Mouse (Mus musculus): ENCODE measurements around the gene Syngap1. TPM values are rescaled to one million over a fixed set of nuclear protein-coding genes. Genes with fewer than 3 reads are reported as not detected.
"Not testable (repeated sequence)": the region's sequence is repeated elsewhere in the genome, so short reads cannot be mapped to it uniquely, and the experiment has no call there.

The Syngap1 gene
- polyA plus RNA-seq, 2 experiments: 0.08 to 3.4 TPM

DNA sequence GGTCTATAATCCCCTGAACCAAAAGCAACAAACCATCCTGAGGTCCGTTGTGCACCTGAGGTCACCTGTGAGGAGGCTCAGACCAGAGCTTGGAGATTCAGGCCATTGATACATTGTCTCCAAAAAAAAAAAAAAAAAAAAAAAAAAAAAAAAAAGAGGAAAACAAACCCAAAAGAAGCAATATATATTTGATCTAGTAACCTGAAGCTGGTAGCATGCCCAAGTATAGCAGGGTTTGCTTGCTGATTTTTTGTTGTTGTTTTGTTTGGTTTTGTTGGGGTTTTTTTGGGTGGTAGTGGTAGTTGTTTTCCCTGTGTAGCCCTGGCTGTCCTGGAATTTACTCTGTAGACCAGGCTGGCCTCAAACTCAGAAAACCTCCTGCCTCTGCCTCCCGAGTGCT is 22.7 kb upstream of the Syngap1 start:
- 59% methylated on average over 2 of the region's 2 CpGs for WGBS (ENCODE audit: insufficient replicate concordance)
- no peak for DNase-seq (ENCODE audit: low read depth in 3 of 3, low spot score in 3 of 3)
- ATAC-seq (ENCODE audit: insufficient read depth): no peak
- TF ChIP-seq EP300 (IDR thresholded peaks at IDR 0.05; ENCODE audit: low read depth) (no peak), CTCF (IDR thresholded peaks at IDR 0.05; ENCODE audit: low read depth) (no peak)
- peak overlapping the region; percentile 74 for H3K9ac ChIP-seq (replicated peaks)
- peaks cover 20% of the 10 kb centered on the region for H3K36me3 ChIP-seq (replicated peaks; ENCODE audit: control insufficient read depth, insufficient read depth, low read depth)
- H3K27ac ChIP-seq: no peak overlapping the region
- no peaks in the 10 kb centered on the region for H3K9me3 ChIP-seq (ENCODE audit: control insufficient read depth, low read length)
- peak overlapping the region; percentile 63 to 89 for H3K4me3 ChIP-seq (ENCODE audit: insufficient read depth in 1 of 2, low read depth in 2 of 2, low read length in 2 of 2)
- H3K4me2 ChIP-seq (ENCODE audit: low read depth): peak overlapping the region; percentile 84
- H3K27me3 ChIP-seq (ENCODE audit: control insufficient read depth, insufficient read depth, low read length): no peaks in the 10 kb centered on the region
- peaks cover 9% of the 10 kb centered on the region in 2 experiments; a peak in 3 of 4 replicates for H3K4me1 ChIP-seq (replicated peaks; ENCODE audit: control insufficient read depth in 2 of 2, insufficient read depth in 2 of 2, low read length in 1 of 2)

GRCm38 (mm10) chr17:26919516-26919915 is 21.5 kb upstream of the Syngap1 start:
- peaks cover 28% of the 10 kb centered on the region for H3K36me3 ChIP-seq (replicated peaks; ENCODE audit: control insufficient read depth, insufficient read depth, low read depth)
- H3K9ac ChIP-seq (replicated peaks): 0 out of 2 replicates have a peak overlapping the region, but pooled peaks have one; percentile 34
- not testable (repeated sequence) for H3K27me3 ChIP-seq (ENCODE audit: control insufficient read depth, insufficient read depth, low read length); DNase-seq (ENCODE audit: low read depth in 3 of 3, low spot score in 3 of 3); H3K27ac ChIP-seq; H3K9me3 ChIP-seq (ENCODE audit: control insufficient read depth, low read length); H3K4me1 ChIP-seq (replicated peaks; ENCODE audit: control insufficient read depth in 2 of 2, insufficient read depth in 2 of 2, low read length in 1 of 2); H3K4me3 ChIP-seq (ENCODE audit: insufficient read depth in 1 of 2, low read depth in 2 of 2, low read length in 2 of 2); ATAC-seq (ENCODE audit: insufficient read depth)
- WGBS (ENCODE audit: insufficient replicate concordance): 63% methylated on average over 2 of the region's 2 CpGs
- peak overlapping the region; percentile 18; the same call in 1 of the 2 replicates for H3K4me2 ChIP-seq (ENCODE audit: low read depth)

GRCm38 (mm10) chr17:26922368-26922767 is 18.7 kb upstream of the Syngap1 start:
- not testable (repeated sequence) for H3K9ac ChIP-seq (replicated peaks); H3K27me3 ChIP-seq (ENCODE audit: control insufficient read depth, insufficient read depth, low read length); ATAC-seq (ENCODE audit: insufficient read depth); H3K4me3 ChIP-seq (ENCODE audit: insufficient read depth in 1 of 2, low read depth in 2 of 2, low read length in 2 of 2); DNase-seq (ENCODE audit: low read depth in 3 of 3, low spot score in 3 of 3); H3K4me1 ChIP-seq (replicated peaks; ENCODE audit: control insufficient read depth in 2 of 2, insufficient read depth in 2 of 2, low read length in 1 of 2); H3K27ac ChIP-seq; H3K9me3 ChIP-seq (ENCODE audit: control insufficient read depth, low read length); H3K4me2 ChIP-seq (ENCODE audit: low read depth)
- peaks cover 53% of the 10 kb centered on the region for H3K36me3 ChIP-seq (replicated peaks; ENCODE audit: control insufficient read depth, insufficient read depth, low read depth)
- 91% methylated on average over 5 of the region's 6 CpGs for WGBS (ENCODE audit: insufficient replicate concordance)

DNA sequence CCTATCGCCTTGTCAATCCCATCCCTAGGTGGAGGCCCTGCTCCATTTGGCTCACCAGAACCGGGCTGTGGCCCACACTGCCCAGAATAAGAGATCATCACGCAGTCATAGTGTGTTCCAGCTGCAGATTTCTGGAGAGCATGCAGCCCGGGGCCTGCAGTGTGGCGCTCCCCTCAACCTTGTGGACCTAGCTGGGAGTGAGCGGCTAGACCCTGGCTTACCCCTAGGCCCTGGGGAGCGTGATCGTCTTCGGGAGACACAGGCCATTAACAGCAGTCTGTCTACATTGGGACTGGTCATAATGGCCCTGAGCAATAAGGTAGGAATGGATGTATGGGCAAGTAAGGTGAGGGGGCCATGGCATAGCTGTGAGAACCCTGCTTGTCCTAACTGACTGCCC is 15.6 kb upstream of the Syngap1 start:
- H3K4me2 ChIP-seq (ENCODE audit: low read depth); H3K4me3 ChIP-seq (ENCODE audit: insufficient read depth in 1 of 2, low read depth in 2 of 2, low read length in 2 of 2); H3K4me1 ChIP-seq (replicated peaks; ENCODE audit: control insufficient read depth in 2 of 2, insufficient read depth in 2 of 2, low read length in 1 of 2); ATAC-seq (ENCODE audit: insufficient read depth); H3K9ac ChIP-seq (replicated peaks); DNase-seq (ENCODE audit: low read depth in 3 of 3, low spot score in 3 of 3); H3K27ac ChIP-seq; H3K27me3 ChIP-seq (ENCODE audit: control insufficient read depth, insufficient read depth, low read length); H3K9me3 ChIP-seq (ENCODE audit: control insufficient read depth, low read length): not testable (repeated sequence)
- 93% methylated on average over 9 of the region's 9 CpGs for WGBS (ENCODE audit: insufficient replicate concordance)
- H3K36me3 ChIP-seq (replicated peaks; ENCODE audit: control insufficient read depth, insufficient read depth, low read depth): peaks cover 73% of the 10 kb centered on the region

- WGBS (ENCODE audit: insufficient replicate concordance): 69% methylated on average over 7 of the region's 7 CpGs
- H3K4me2 ChIP-seq (ENCODE audit: low read depth); H3K27me3 ChIP-seq (ENCODE audit: control insufficient read depth, insufficient read depth, low read length); H3K9me3 ChIP-seq (ENCODE audit: control insufficient read depth, low read length); H3K9ac ChIP-seq (replicated peaks); ATAC-seq (ENCODE audit: insufficient read depth); H3K27ac ChIP-seq; DNase-seq (ENCODE audit: low read depth in 3 of 3, low spot score in 3 of 3); H3K4me3 ChIP-seq (ENCODE audit: insufficient read depth in 1 of 2, low read depth in 2 of 2, low read length in 2 of 2); H3K4me1 ChIP-seq (replicated peaks; ENCODE audit: control insufficient read depth in 2 of 2, insufficient read depth in 2 of 2, low read length in 1 of 2): not testable (repeated sequence)
- peaks cover 37% of the 10 kb centered on the region for H3K36me3 ChIP-seq (replicated peaks; ENCODE audit: control insufficient read depth, insufficient read depth, low read depth)
- peak; percentile 65 for TF ChIP-seq CTCF (IDR thresholded peaks at IDR 0.05; ENCODE audit: low read depth)
Observed at GRCm38 (mm10) chr17:26931795-26932194, 9.3 kb upstream of the Syngap1 start.

Data from liver, embryonic 14.5 days (tissue).